Mouse (Mus musculus) adipose tissue, adult 10 weeks (tissue): ENCODE data around the gene Abcc1. TPM values are rescaled to one million over a fixed set of nuclear protein-coding genes. Genes with fewer than 3 reads are reported as not detected.

Experiments
- polyA plus RNA-seq: library from polyadenylated mRNA; stranded (reverse); fragments of 350-450 nt; fragmentation: Illumina TruSeq; extraction: RNeasy Lipid Tissue Mini Kit (QIAGEN cat#74804); gene quantifications from one replicate; pipeline ENCODE4 v1.2.3, GENCODE M21; 2014; ENCODE audit warnings: low read depth, low replicate concordance

Abcc1 gene
- polyA plus RNA-seq: 23.0 TPM

DNA sequence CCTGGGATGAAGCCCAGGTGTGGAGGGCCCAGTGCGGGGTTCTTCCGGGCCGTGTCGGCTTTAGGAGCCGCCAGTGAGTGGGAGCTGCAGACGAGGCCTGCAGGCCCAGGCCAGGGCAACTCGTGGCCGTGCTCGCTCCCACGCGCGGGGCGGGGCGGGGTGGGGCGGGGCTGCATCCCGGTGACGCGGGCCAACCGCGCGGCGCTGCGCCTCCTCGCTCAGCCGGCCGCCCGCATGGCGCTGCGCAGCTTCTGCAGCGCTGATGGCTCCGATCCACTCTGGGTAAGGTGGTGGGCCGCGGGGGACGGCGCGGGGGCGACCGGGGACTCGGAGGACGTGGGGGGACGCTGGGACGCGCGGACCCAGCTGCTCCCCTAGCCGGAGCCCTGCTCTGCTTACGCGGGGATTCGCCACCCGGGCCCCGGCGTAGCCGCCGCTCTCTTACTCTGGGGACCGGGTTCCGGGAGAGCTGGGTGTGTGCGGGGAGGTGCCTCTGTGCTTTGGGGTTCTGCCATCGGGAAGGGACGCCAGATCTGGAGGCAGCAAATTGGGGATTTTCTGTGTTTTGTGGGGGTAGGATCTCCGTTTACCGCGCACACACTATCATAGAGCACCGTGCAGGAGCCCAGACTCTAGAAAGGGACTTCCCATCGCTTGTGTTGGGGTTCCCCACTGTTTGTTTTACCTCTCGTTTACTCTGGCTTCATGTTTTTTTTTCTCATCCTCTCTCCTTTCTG is at the start of gene Abcc1:
Gene Abcc1, plus strand, starts transcription at position 197 of the 737 bp plus-strand sequence.

DNA sequence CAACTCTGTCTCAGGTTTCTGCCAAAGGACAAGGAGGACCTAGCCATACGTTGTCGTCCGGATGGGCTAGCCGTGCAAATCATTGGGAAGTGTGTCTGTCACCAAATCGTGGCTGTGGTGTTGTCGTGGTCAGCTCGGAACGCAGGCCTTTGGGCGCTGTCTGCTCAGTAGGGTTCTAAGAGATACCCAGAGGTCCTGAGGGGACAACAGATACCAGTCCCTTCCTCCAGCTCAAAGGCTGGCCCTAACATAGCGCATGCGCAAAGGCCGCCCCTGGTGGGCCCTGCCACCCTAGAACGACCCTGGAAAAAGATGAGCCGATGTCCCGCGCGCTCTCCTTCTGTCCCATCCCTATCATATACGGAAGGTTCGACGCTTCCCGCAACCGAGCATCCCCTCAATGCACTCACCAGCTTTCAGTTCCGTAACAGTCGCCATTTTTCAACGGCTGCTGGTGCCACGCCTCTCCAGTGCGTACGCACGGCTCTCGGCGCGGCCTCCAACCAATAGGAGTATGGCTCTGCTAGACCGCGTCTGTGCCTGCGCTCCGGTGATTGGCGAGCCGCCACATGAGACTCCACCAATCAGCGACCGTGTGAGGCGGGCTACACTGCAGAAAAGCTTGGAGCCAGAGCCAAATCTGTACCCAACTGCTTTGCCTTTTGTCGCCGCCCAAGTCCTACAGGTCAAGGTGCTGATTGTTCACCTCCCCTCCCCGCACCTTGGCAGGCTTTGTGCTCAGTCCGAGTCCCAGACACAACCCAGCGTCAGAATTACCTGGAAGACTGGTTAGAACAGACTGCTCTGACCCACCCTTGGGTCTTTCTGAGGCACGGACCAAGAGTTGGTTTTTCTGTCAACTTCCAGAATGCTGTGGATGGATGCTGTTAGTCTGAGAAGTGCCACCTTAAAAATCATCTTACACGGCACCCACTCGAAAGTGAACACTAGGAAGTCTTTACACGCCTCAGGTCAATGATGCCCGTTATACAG is 44.2 kb upstream of the Abcc1 start, which contains the start of gene Fopnl:
Gene Fopnl, minus strand, starts transcription at position 522 of the 993 bp plus-strand sequence.

Other genes starting within 250 kb of the Abcc1 start
- gene Nde1, start 198.3 kb upstream of the Abcc1 start, polyA plus RNA-seq: 37.4 TPM
- gene Marf1, start 198.2 kb upstream of the Abcc1 start, polyA plus RNA-seq: 20.1 TPM
- gene Myh11, start 70.2 kb upstream of the Abcc1 start, polyA plus RNA-seq: 102 TPM
- 52.8 TPM for gene Fopnl, start 44.2 kb upstream of the Abcc1 start, polyA plus RNA-seq
- gene A630010A05Rik, start 200.8 kb downstream of the Abcc1 start, polyA plus RNA-seq: 0.17 TPM